26 mouse cellular contexts compared by ENCODE assay signal in genomic region chr2:35487700-35488099, GRCm38 (mm10). TPM values are rescaled to one million over a fixed set of nuclear protein-coding genes. Genes with fewer than 3 reads are reported as not detected.
DNase-seq lines count a peak whose midpoint lies in the region; ATAC-seq and TF ChIP-seq lines count a peak whose summit lies in the region.
"Had no signal": no experiment of that assay in that cellular context is flagged by ENCODE, and none has a peak within 500 bp of the region (broad histone marks: within the 10 kb centered on the region; RNA-seq: fewer than 3 reads in every experiment).

No protein-coding gene starts in this region.

- H3K27ac ChIP-seq in heart, embryonic 12.5 days (ENCODE audit: poor library complexity, severe bottlenecking), result no peak overlapping the region
- H3K27ac ChIP-seq: heart, adult 2 months; hindbrain, embryonic 15.5 days; kidney, postnatal 0 days; liver, embryonic 15.5 days; lung, embryonic 15.5 days; stomach, postnatal 0 days had no signal

- H3K4me2 ChIP-seq in heart, embryonic 12.5 days, result no peak overlapping the region
- H3K4me2 ChIP-seq: embryonic facial prominence, embryonic 15.5 days; hindbrain, embryonic 15.5 days; liver, embryonic 15.5 days; lung, embryonic 15.5 days had no signal

- H3K9ac ChIP-seq in heart, embryonic 12.5 days, result no peak overlapping the region
- H3K9ac ChIP-seq: embryonic facial prominence, embryonic 15.5 days; forebrain, postnatal 0 days; hindbrain, embryonic 15.5 days; liver, embryonic 15.5 days; lung, embryonic 15.5 days had no signal

- 0 out of 2 replicates have a peak, but pooled peaks cover 2% of the 10 kb centered on the region for H3K9me3 ChIP-seq in heart, embryonic 12.5 days (replicated peaks)
- no peaks in the 10 kb centered on the region for H3K9me3 ChIP-seq in E14TG2a.4 (ENCODE audit: low read length)
- H3K9me3 ChIP-seq: embryonic facial prominence, embryonic 15.5 days; G1E; hindbrain, embryonic 15.5 days; liver, embryonic 15.5 days; lung, embryonic 15.5 days; midbrain, embryonic 10.5 days had no signal

- WGBS in heart, embryonic 12.5 days, result 58% methylated on average over 3 of the region's 3 CpGs

- 0 out of 2 replicates have a peak, but pooled peaks have one; percentile 35 for ATAC-seq in heart, embryonic 12.5 days (ENCODE audit: insufficient number of reproducible peaks, low FRiP score)
- ATAC-seq: forebrain, postnatal 0 days; intestine, postnatal 0 days had no signal

- no peaks in the 10 kb centered on the region for H3K27me3 ChIP-seq in heart, embryonic 12.5 days (replicated peaks)
- H3K27me3 ChIP-seq in E14TG2a.4 (ENCODE audit: insufficient read depth, low read length), result peaks cover 9% of the 10 kb centered on the region; the same call in 1 of the 2 replicates
- H3K27me3 ChIP-seq: embryonic facial prominence, embryonic 15.5 days; hindbrain, embryonic 15.5 days; liver, embryonic 15.5 days; lung, embryonic 15.5 days had no signal

- DNase-seq in heart, adult 18-20 months, result no peak
- DNase-seq in 3134 (ENCODE audit: extremely low read depth, insufficient read length, low spot score), result peak; percentile 32
- DNase-seq in ZHBTc4 (ENCODE audit: low read depth, low spot score), result peak; percentile 93
- DNase-seq in lung, postnatal 10 days, result no peak
- no peak for DNase-seq in thymus, postnatal 25 days
- DNase-seq: adrenal gland, postnatal 10 days; cerebellum, adult 18-20 months; cerebellum, postnatal 14 days; forebrain, postnatal 0 days; gastrocnemius, postnatal 25 days; heart, adult 2 months; heart, postnatal 4 days; layer of hippocampus, adult 9-11 months; liver; thymus, adult 2 months had no signal

- TF ChIP-seq CTCF in E14TG2a.4 (conservative IDR thresholded peaks at IDR 0.05; ENCODE audit: low read length), result no peak

- no peak overlapping the region for H3K4me3 ChIP-seq in heart, embryonic 12.5 days
- H3K4me3 ChIP-seq in E14TG2a.4 (replicated peaks; ENCODE audit: low read length), result peak overlapping the region; percentile 37; the same call in 1 of the 2 replicates
- H3K4me3 ChIP-seq: embryonic facial prominence, embryonic 15.5 days; heart, adult 2 months; hindbrain, embryonic 15.5 days; liver, embryonic 15.5 days; lung, embryonic 15.5 days; midbrain, embryonic 10.5 days had no signal

- no peaks in the 10 kb centered on the region for H3K36me3 ChIP-seq in heart, embryonic 12.5 days
- no peaks in the 10 kb centered on the region for H3K36me3 ChIP-seq in E14TG2a.4 (ENCODE audit: insufficient read depth, low read length)
- H3K36me3 ChIP-seq: embryonic facial prominence, embryonic 15.5 days; G1E; hindbrain, embryonic 15.5 days; liver, embryonic 15.5 days; lung, embryonic 15.5 days; midbrain, embryonic 10.5 days had no signal

- peaks cover 27% of the 10 kb centered on the region for H3K4me1 ChIP-seq in heart, embryonic 12.5 days (replicated peaks)
- H3K4me1 ChIP-seq in E14TG2a.4 (replicated peaks; ENCODE audit: low read depth, low read length), result peaks cover 84% of the 10 kb centered on the region

RNA-seq across cellular contexts. Expression of gene Ggta1, which starts 24.7 kb away (rescaled TPM):
- 46.5 and 47.1 TPM in 2 replicates for polyA plus RNA-seq in heart, embryonic 12.5 days (2016; fragmentation: Nextera tagmentation; extraction: Ambion mirVana)
- 10 to 100 TPM; 13.6 to 17.0 TPM for total RNA-seq in heart, adult 18-20 months (2021)

Comparison
In these comparisons a context has a peak if more than half of its experiments do, and no peak if none do; other contexts are left out.
1. DNase-seq: peak in 3134 (single experiment) and ZHBTc4 (single experiment); none in heart, adult 18-20 months (0 of 2), lung, postnatal 10 days (single experiment) and thymus, postnatal 25 days (single experiment).